Comparison of ENCODE assay signal across 8 mouse cellular contexts in the genomic region with DNA sequence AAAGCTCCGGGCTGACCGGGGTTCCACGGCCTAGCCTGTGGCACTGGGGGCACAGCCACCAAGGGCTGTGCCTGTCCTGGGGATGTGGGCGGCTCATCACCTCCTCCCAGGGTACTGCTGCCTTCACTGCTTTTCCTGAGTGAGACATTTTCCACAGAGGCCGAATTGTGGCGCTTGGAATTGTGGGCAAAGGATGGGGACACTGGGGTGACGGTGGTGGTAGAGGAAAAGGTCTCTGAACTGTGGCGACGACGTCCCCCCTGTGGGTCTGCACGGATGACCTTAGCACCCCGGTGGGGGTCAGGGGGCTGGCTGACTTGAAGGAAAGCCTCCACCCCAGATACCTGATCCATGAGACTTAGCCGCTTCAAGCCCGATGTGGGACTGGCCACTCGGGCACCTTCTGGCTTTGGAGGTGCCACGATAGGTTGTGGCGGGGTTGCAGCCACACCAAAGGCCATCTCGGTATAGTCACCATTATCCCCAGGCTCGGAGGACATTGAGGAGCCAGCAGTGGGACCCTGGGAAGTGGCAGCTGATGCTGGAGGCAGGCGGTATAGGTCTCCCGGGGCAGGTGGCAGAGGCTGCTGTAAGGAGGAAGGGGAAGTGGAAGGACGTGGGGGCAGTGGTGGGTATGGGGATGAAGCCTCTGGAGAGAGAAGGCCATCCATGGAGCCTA. TPM values are rescaled to one million over a fixed set of nuclear protein-coding genes. Genes with fewer than 3 reads are reported as not detected.
A peak's percentile ranks its signal among the peaks of the same experiment; 100 is the strongest.
DNase-seq lines count a peak whose midpoint lies in the region; ATAC-seq and TF ChIP-seq lines count a peak whose summit lies in the region.

No protein-coding gene starts in this region.

- TF ChIP-seq CTCF in kidney, postnatal 0 days (IDR thresholded peaks at IDR 0.05; ENCODE audit: low read depth) = no peak

- peak overlapping the region; percentile 86 for H3K4me2 ChIP-seq in kidney, postnatal 0 days (ENCODE audit: low read length)
- peak overlapping the region; percentile 90 for H3K4me2 ChIP-seq in hindbrain, embryonic 16.5 days (ENCODE audit: low read length)
- H3K4me2 ChIP-seq in midbrain, embryonic 15.5 days = peak overlapping the region; percentile 87

- no peak overlapping the region for H3K27ac ChIP-seq in kidney, postnatal 0 days
- no peak overlapping the region for H3K27ac ChIP-seq in hindbrain, embryonic 16.5 days (ENCODE audit: low read depth, low read length)
- H3K27ac ChIP-seq in midbrain, embryonic 15.5 days = 0 out of 2 replicates have a peak overlapping the region, but pooled peaks have one; percentile 17

- peak overlapping the region; percentile 92 for H3K9ac ChIP-seq in kidney, postnatal 0 days (ENCODE audit: low read depth, low read length)
- H3K9ac ChIP-seq in hindbrain, embryonic 16.5 days (ENCODE audit: low read depth, low read length) = peak overlapping the region; percentile 92
- peak overlapping the region; percentile 19 for H3K9ac ChIP-seq in midbrain, embryonic 15.5 days

- no peak for DNase-seq in kidney, postnatal 0 days (ENCODE audit: low spot score)
- no peak for DNase-seq in kidney, adult 8-10 months
- peak; percentile 36 to 47 for DNase-seq in cerebellum, postnatal 25 days
- DNase-seq in ovary, postnatal 36 days (ENCODE audit: low spot score) = no peak
- no peak for DNase-seq in embryo, embryonic 11 days
- DNase-seq in gastrocnemius, postnatal 4 days (ENCODE audit: low spot score in 2 of 2) = no peak

- peaks cover 12% of the 10 kb centered on the region; the same call in 1 of the 2 replicates for H3K36me3 ChIP-seq in kidney, postnatal 0 days (ENCODE audit: insufficient read depth, low read length)
- no peaks in the 10 kb centered on the region for H3K36me3 ChIP-seq in hindbrain, embryonic 16.5 days (ENCODE audit: control insufficient read depth, insufficient read depth, low read length)
- no peaks in the 10 kb centered on the region for H3K36me3 ChIP-seq in midbrain, embryonic 15.5 days (replicated peaks)

- H3K9me3 ChIP-seq in kidney, postnatal 0 days (replicated peaks; ENCODE audit: low read length) = no peaks in the 10 kb centered on the region
- no peaks in the 10 kb centered on the region for H3K9me3 ChIP-seq in hindbrain, embryonic 16.5 days (ENCODE audit: control insufficient read depth, low read length)
- H3K9me3 ChIP-seq in midbrain, embryonic 15.5 days = no peaks in the 10 kb centered on the region

- WGBS in kidney, postnatal 0 days = 63% methylated on average over 22 of the region's 22 CpGs
- WGBS in hindbrain, embryonic 16.5 days = 60% methylated on average over 22 of the region's 22 CpGs
- 70% methylated on average over 22 of the region's 22 CpGs for WGBS in midbrain, embryonic 15.5 days

- H3K27me3 ChIP-seq in kidney, postnatal 0 days (ENCODE audit: insufficient read depth, low read length) = no peaks in the 10 kb centered on the region
- no peaks in the 10 kb centered on the region for H3K27me3 ChIP-seq in hindbrain, embryonic 16.5 days (replicated peaks; ENCODE audit: control insufficient read depth, insufficient read depth, low read length)
- H3K27me3 ChIP-seq in midbrain, embryonic 15.5 days (replicated peaks) = no peaks in the 10 kb centered on the region

- H3K4me3 ChIP-seq in kidney, postnatal 0 days (replicated peaks; ENCODE audit: low read depth, low read length) = peak overlapping the region; percentile 81
- H3K4me3 ChIP-seq in hindbrain, embryonic 16.5 days (ENCODE audit: low read length) = peak overlapping the region; percentile 83
- peak overlapping the region; percentile 76 for H3K4me3 ChIP-seq in midbrain, embryonic 15.5 days

- H3K4me1 ChIP-seq in kidney, postnatal 0 days (replicated peaks; ENCODE audit: insufficient read depth, low read length) = peaks cover 53% of the 10 kb centered on the region
- peaks cover 64% of the 10 kb centered on the region for H3K4me1 ChIP-seq in hindbrain, embryonic 16.5 days (ENCODE audit: control insufficient read depth, insufficient read depth, low read depth, low read length)
- H3K4me1 ChIP-seq in midbrain, embryonic 15.5 days = peaks cover 78% of the 10 kb centered on the region

- ATAC-seq in kidney, postnatal 0 days (replicated peaks; ENCODE audit: low FRiP score, low read depth) = no peak
- ATAC-seq in hindbrain, embryonic 16.5 days = no peak
- ATAC-seq in midbrain, embryonic 15.5 days (replicated peaks) = no peak

RNA-seq across cellular contexts. Expression of a gene that starts 3.3 kb away (rescaled TPM):
- 7.0 and 8.5 TPM in 2 replicates for polyA plus RNA-seq in kidney, postnatal 0 days (2015; fragmentation: Nextera tagmentation; extraction: Ambion mirVana)
- 4.1 and 4.6 TPM in 2 replicates for polyA plus RNA-seq in hindbrain, embryonic 16.5 days (2015; fragmentation: Nextera tagmentation; extraction: Ambion mirVana)
- polyA plus RNA-seq in midbrain, embryonic 15.5 days (2015; fragmentation: Nextera tagmentation; extraction: Ambion mirVana) = 6.8 and 6.9 TPM in 2 replicates
- 10 to 100 TPM; 15.8 to 16.5 TPM for total RNA-seq in gastrocnemius, postnatal 4 days (2021)

Comparison
In these comparisons a context has a peak if more than half of its experiments do, and no peak if none do; other contexts are left out.
1. DNase-seq: peak in cerebellum, postnatal 25 days (2 of 2); none in kidney, postnatal 0 days (single experiment), kidney, adult 8-10 months (0 of 2), ovary, postnatal 36 days (single experiment), embryo, embryonic 11 days (single experiment) and gastrocnemius, postnatal 4 days (0 of 2).
2. H3K9ac ChIP-seq: peak in every context shown above with its lines; median percentile 92 in kidney, postnatal 0 days; 92 in hindbrain, embryonic 16.5 days; 19 in midbrain, embryonic 15.5 days.
3. Peak in every context shown above with its lines, with median percentiles within 50 percentile points of each other: H3K4me2 ChIP-seq and H3K4me3 ChIP-seq.